Mouse (Mus musculus): ENCODE measurements around the gene Ndufs8. TPM values are rescaled to one million over a fixed set of nuclear protein-coding genes. Genes with fewer than 3 reads are reported as not detected.

The Ndufs8 gene
- total RNA-seq, 2 experiments from 2014 or later, result 141 to 148 TPM

GRCm38 (mm10) chr19:3906795-3907786, 5.5 kb downstream of the Ndufs8 start, which contains the start of gene Tcirg1:
Tcirg1 (minus strand) TSS chr19:3907133.
- DNase-seq (ENCODE audit: low spot score in 2 of 2), result peak; percentile 42 to 52

- DNase-seq (ENCODE audit: low spot score in 2 of 2), result no peak
Observed at GRCm38 (mm10) chr19:3906326-3906725, 6.2 kb downstream of the Ndufs8 start.

GRCm38 (mm10) chr19:3905261-3905969, 7.2 kb downstream of the Ndufs8 start:
- no peak for DNase-seq (ENCODE audit: low spot score in 2 of 2)

- no peak for DNase-seq (ENCODE audit: low spot score in 2 of 2)
Observed at GRCm38 (mm10) chr19:3904363-3904675, 8.3 kb downstream of the Ndufs8 start.

GRCm38 (mm10) chr19:3903648-3904362, 8.8 kb downstream of the Ndufs8 start:
- no peak for DNase-seq (ENCODE audit: low spot score in 2 of 2)

GRCm38 (mm10) chr19:3902966-3903365, 9.6 kb downstream of the Ndufs8 start:
- DNase-seq (ENCODE audit: low spot score in 2 of 2), result no peak

- no peak for DNase-seq (ENCODE audit: low spot score in 2 of 2)
Observed at GRCm38 (mm10) chr19:3899618-3900017, 13.0 kb downstream of the Ndufs8 start.

- no peak for DNase-seq (ENCODE audit: low spot score in 2 of 2)
Observed at GRCm38 (mm10) chr19:3898952-3899351, 13.6 kb downstream of the Ndufs8 start.

GRCm38 (mm10) chr19:3897557-3897956, 15.0 kb downstream of the Ndufs8 start:
- DNase-seq (ENCODE audit: low spot score in 2 of 2), result no peak

GRCm38 (mm10) chr19:3896208-3896607, 16.4 kb downstream of the Ndufs8 start:
- no peak for DNase-seq (ENCODE audit: low spot score in 2 of 2)

- DNase-seq (ENCODE audit: low spot score in 2 of 2), result no peak
Observed at GRCm38 (mm10) chr19:3895171-3895631, 17.4 kb downstream of the Ndufs8 start.

- DNase-seq (ENCODE audit: low spot score in 2 of 2), result no peak
Observed at GRCm38 (mm10) chr19:3894294-3894693, 18.3 kb downstream of the Ndufs8 start.

GRCm38 (mm10) chr19:3893545-3894116, 18.9 kb downstream of the Ndufs8 start:
- no peak for DNase-seq (ENCODE audit: low spot score in 2 of 2)

GRCm38 (mm10) chr19:3890181-3890580, 22.4 kb downstream of the Ndufs8 start:
- no peak for DNase-seq (ENCODE audit: low spot score in 2 of 2)

GRCm38 (mm10) chr19:3889096-3889495, 23.5 kb downstream of the Ndufs8 start:
- no peak for DNase-seq (ENCODE audit: low spot score in 2 of 2)

- no peak for DNase-seq (ENCODE audit: low spot score in 2 of 2)
Observed at GRCm38 (mm10) chr19:3884325-3884990, 28.1 kb downstream of the Ndufs8 start.

GRCm38 (mm10) chr19:3882214-3882613, 30.4 kb downstream of the Ndufs8 start:
- no peak for DNase-seq (ENCODE audit: low spot score in 2 of 2)

GRCm38 (mm10) chr19:3880054-3880848, 32.3 kb downstream of the Ndufs8 start:
- DNase-seq (ENCODE audit: low spot score in 2 of 2), result no peak

- no peak for DNase-seq (ENCODE audit: low spot score in 2 of 2)
Observed at GRCm38 (mm10) chr19:3875045-3875444, 37.5 kb downstream of the Ndufs8 start.

GRCm38 (mm10) chr19:3872373-3872772, 40.2 kb downstream of the Ndufs8 start:
- DNase-seq (ENCODE audit: low spot score in 2 of 2), result no peak
